Mouse (Mus musculus): ENCODE results near the gene Mfge8. TPM values are rescaled to one million over a fixed set of nuclear protein-coding genes. Genes with fewer than 3 reads are reported as not detected.

The Mfge8 gene
- 312 and 318 TPM in 2 replicates for polyA plus RNA-seq (2015; fragmentation: Nextera tagmentation; extraction: Ambion mirVana)

GRCm38 (mm10) chr7:79148711-79149266 lies at the start of gene Mfge8:
TSS of gene Mfge8 (minus strand) at chr7:79149060.
- ATAC-seq, result peak; percentile 98
- 3% methylated on average over 39 of the region's 39 CpGs for WGBS
- TF ChIP-seq EP300 (IDR thresholded peaks at IDR 0.05), result no peak
- peak; percentile 1; the same call in 1 of the 2 replicates for TF ChIP-seq CTCF (IDR thresholded peaks at IDR 0.05)

DNA sequence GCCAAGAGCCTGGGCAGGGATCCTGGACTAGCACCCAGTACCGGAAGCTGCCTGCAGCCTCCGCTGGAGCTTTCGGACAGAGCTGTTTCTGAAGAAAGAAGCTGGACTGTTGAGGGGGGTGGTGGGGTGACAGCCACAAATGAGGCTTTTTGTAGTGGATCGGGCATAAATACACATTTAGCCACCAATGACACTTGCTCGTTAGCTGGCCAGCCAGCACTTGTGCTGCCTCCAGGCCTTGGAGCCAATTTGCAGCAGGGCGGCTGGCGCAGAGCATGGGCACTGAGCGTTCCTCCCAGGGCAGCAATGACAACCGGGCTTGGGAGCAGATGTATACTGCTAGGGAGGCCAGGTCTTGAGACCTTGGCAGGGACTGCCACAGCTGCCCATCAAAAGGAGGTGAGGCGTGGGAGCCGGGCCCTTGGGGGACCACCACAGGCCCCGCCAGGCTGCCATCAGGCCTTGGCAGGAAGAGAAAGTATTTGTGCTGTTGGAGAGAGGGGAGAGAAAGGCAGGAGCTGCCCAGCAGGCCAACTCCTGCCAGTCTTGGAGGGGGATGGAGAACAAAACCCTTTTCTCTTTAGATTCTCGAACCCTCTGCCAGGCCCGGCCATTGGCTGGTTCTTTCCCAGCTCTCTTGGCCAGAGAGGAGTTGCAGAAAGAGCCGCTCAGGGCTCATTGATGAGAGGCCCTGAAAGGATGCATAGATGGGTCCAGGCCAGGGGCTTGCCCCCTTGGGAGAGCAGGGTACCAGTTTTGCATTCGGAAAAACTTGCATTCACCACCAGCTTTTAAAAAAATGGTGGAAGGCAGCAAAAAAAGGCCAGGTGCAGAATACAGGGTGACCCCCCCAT lies 45.9 kb upstream of the Mfge8 start:
- Histone ChIP-seq H3K4me1 (ENCODE audit: insufficient read depth, low read depth, low read length) (no peaks in the 10 kb centered on the region), H3K27me3 (replicated peaks; ENCODE audit: insufficient read depth, low read length) (no peaks in the 10 kb centered on the region), H3K4me3 (ENCODE audit: low read depth, low read length) (no peak overlapping the region), H3K9me3 (ENCODE audit: low read length) (no peaks in the 10 kb centered on the region), H3K9ac (replicated peaks; ENCODE audit: low read depth) (no peak overlapping the region), H3K4me2 (replicated peaks; ENCODE audit: low read depth, low read length) (no peak overlapping the region), H3K36me3 (ENCODE audit: insufficient read depth, low read length) (no peaks in the 10 kb centered on the region), H3K27ac (ENCODE audit: low read length) (no peak overlapping the region)
- no peak for TF ChIP-seq CTCF (IDR thresholded peaks at IDR 0.05)
- no peak for TF ChIP-seq EP300 (IDR thresholded peaks at IDR 0.05)
- DNase-seq (ENCODE audit: low spot score) (no peak), ATAC-seq (no peak)
- WGBS, result 75% methylated on average over 16 of the region's 16 CpGs

More at GRCm38 (mm10) chr7:79148711-79149266, at the start of gene Mfge8:
- H3K4me2 ChIP-seq (replicated peaks; ENCODE audit: low read depth, low read length), result peak within 1 kb of the TSS; percentile 75
- no peaks in the 10 kb centered on the region for H3K9me3 ChIP-seq (ENCODE audit: low read length)
- H3K4me3 ChIP-seq (ENCODE audit: low read depth, low read length), result peak within 1 kb of the TSS; percentile 73
- DNase-seq (ENCODE audit: low spot score), result peak; percentile 96
- H3K4me1 ChIP-seq (ENCODE audit: insufficient read depth, low read depth, low read length), result no peaks in the 10 kb centered on the region
- peak within 1 kb of the TSS; percentile 65 for H3K9ac ChIP-seq (replicated peaks; ENCODE audit: low read depth)
- peak within 1 kb of the TSS; percentile 86 for H3K27ac ChIP-seq (ENCODE audit: low read length)
- no peaks in the 10 kb centered on the region for H3K27me3 ChIP-seq (replicated peaks; ENCODE audit: insufficient read depth, low read length)
- no peaks in the 10 kb centered on the region for H3K36me3 ChIP-seq (ENCODE audit: insufficient read depth, low read length)

DNA sequence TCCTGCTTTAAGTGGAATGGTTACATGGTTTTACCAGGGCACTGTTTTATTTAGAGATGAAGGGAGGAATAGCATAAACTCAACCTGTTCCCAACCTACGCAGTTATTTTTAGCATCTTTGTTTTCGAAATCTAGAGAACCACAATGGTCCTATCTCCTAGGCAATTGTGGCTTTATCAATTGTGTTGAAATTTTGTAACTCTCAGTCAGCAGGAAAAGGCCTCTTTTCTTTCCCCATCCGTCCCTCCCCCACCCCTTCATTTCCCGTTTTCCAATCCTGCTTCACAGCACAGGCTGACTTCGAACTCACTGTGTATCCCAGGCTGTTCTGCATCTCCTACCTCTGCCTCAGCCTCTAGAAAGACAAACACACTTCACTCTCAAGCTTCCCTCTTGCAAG lies 45.1 kb upstream of the Mfge8 start:
- Histone ChIP-seq H3K4me1 (ENCODE audit: insufficient read depth, low read depth, low read length) (no peaks in the 10 kb centered on the region), H3K4me2 (replicated peaks; ENCODE audit: low read depth, low read length) (no peak overlapping the region), H3K27ac (ENCODE audit: low read length) (no peak overlapping the region), H3K27me3 (replicated peaks; ENCODE audit: insufficient read depth, low read length) (no peaks in the 10 kb centered on the region), H3K9me3 (ENCODE audit: low read length) (no peaks in the 10 kb centered on the region), H3K36me3 (ENCODE audit: insufficient read depth, low read length) (no peaks in the 10 kb centered on the region), H3K4me3 (ENCODE audit: low read depth, low read length) (no peak overlapping the region), H3K9ac (replicated peaks; ENCODE audit: low read depth) (no peak overlapping the region)
- 56% methylated on average over 5 of the region's 5 CpGs for WGBS
- TF ChIP-seq CTCF (IDR thresholded peaks at IDR 0.05), result no peak
- no peak for TF ChIP-seq EP300 (IDR thresholded peaks at IDR 0.05)
- ATAC-seq (no peak), DNase-seq (ENCODE audit: low spot score) (no peak)

DNA sequence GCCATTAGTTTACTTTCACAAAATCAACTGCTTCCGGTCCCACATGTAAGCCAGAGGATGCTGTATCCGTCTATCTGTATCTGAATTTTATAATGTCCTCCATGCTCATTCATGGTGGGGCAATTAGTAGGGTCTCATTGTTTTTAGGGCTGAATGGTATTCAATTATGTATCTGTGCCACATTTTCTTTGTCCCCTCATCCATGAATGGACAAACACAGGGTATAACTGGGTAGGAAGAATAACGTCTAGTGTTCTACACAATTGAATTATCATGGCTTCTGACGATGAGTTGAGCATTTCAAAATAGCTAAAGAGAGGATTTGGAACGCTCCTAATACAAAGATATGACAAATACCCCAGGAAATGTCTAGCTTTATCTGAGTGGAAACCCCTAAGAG lies 42.6 kb upstream of the Mfge8 start:
- no peak overlapping the region for H3K4me2 ChIP-seq (replicated peaks; ENCODE audit: low read depth, low read length)
- H3K4me3 ChIP-seq (ENCODE audit: low read depth, low read length), result no peak overlapping the region
- H3K27me3 ChIP-seq (replicated peaks; ENCODE audit: insufficient read depth, low read length), result no peaks in the 10 kb centered on the region
- TF ChIP-seq EP300 (IDR thresholded peaks at IDR 0.05) (no peak), CTCF (IDR thresholded peaks at IDR 0.05) (no peak)
- ATAC-seq (no peak), DNase-seq (ENCODE audit: low spot score) (no peak)
- no peak overlapping the region for H3K9ac ChIP-seq (replicated peaks; ENCODE audit: low read depth)
- no peaks in the 10 kb centered on the region for H3K4me1 ChIP-seq (ENCODE audit: insufficient read depth, low read depth, low read length)
- WGBS, result 60% methylated on average over 5 of the region's 5 CpGs
- H3K36me3 ChIP-seq (ENCODE audit: insufficient read depth, low read length), result no peaks in the 10 kb centered on the region
- no peaks in the 10 kb centered on the region for H3K9me3 ChIP-seq (ENCODE audit: low read length)
- H3K27ac ChIP-seq (ENCODE audit: low read length), result no peak overlapping the region

DNA sequence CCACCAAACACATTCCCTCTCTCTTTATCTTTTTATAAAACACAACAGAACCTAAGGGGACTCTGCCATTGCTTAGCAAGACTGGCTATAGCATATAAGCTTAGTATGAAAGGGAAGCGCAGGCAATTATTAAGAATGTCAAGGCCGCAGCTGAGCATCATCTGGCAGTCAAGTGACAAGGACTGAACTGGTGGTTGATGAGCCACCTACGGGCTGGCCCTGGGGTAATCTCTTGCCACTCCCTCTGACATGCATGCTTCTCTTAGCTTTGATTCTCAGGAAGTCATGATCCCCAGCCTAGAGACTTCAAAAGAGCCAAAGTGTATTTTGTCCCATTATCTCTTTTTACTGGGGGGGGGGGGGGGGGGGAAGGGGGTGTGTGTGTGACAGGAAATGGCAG lies 41.7 kb upstream of the Mfge8 start:
- Histone ChIP-seq H3K27ac (ENCODE audit: low read length) (no peak overlapping the region), H3K4me2 (replicated peaks; ENCODE audit: low read depth, low read length) (no peak overlapping the region), H3K36me3 (ENCODE audit: insufficient read depth, low read length) (no peaks in the 10 kb centered on the region), H3K4me3 (ENCODE audit: low read depth, low read length) (no peak overlapping the region), H3K4me1 (ENCODE audit: insufficient read depth, low read depth, low read length) (no peaks in the 10 kb centered on the region), H3K27me3 (replicated peaks; ENCODE audit: insufficient read depth, low read length) (no peaks in the 10 kb centered on the region), H3K9ac (replicated peaks; ENCODE audit: low read depth) (no peak overlapping the region), H3K9me3 (ENCODE audit: low read length) (no peaks in the 10 kb centered on the region)
- DNase-seq (ENCODE audit: low spot score) (no peak), ATAC-seq (no peak)
- 27% methylated on average over 3 of the region's 3 CpGs for WGBS
- no peak for TF ChIP-seq EP300 (IDR thresholded peaks at IDR 0.05)
- TF ChIP-seq CTCF (IDR thresholded peaks at IDR 0.05), result no peak

DNA sequence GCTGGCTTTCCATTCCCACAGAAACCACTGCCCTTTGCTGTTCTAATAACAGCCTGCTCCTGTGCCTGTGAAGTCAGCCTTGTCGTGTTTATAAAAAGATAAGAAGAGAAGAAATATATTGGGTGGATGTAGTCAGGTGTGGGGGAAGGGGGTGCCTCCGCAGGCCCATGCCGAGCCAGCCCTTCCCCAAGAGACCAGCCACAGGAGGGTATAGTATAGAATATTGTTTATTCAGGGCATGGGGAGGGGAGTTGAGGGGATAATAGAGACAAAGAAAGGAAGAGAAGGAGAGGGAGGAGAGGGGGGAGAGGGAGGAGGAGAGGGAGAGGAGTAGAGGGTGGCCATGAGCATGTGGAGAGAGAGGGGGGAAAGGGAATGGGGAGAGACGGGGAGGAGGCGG lies 40.4 kb upstream of the Mfge8 start:
- Histone ChIP-seq H3K9me3 (ENCODE audit: low read length) (no peaks in the 10 kb centered on the region), H3K4me3 (ENCODE audit: low read depth, low read length) (no peak overlapping the region), H3K27ac (ENCODE audit: low read length) (no peak overlapping the region), H3K36me3 (ENCODE audit: insufficient read depth, low read length) (no peaks in the 10 kb centered on the region), H3K4me1 (ENCODE audit: insufficient read depth, low read depth, low read length) (no peaks in the 10 kb centered on the region), H3K9ac (replicated peaks; ENCODE audit: low read depth) (no peak overlapping the region), H3K4me2 (replicated peaks; ENCODE audit: low read depth, low read length) (no peak overlapping the region), H3K27me3 (replicated peaks; ENCODE audit: insufficient read depth, low read length) (no peaks in the 10 kb centered on the region)
- ATAC-seq, result no peak
- DNase-seq (ENCODE audit: low spot score), result no peak
- WGBS, result 17% methylated on average over 3 of the region's 5 CpGs
- no peak for TF ChIP-seq EP300 (IDR thresholded peaks at IDR 0.05)
- no peak for TF ChIP-seq CTCF (IDR thresholded peaks at IDR 0.05)

All from lung, postnatal 0 days (tissue).